Mouse (Mus musculus): ENCODE measurements at regions not wholly inside any gene's neighbourhood (a gene's known extent, or its start where the extent isn't known, plus 50 kb on each side); places are given as distances from the start of the nearest gene placed in this dataset.

GRCm38 (mm10) chr12:33804206-33804791, 123.9 kb upstream of the Ferd3l start:
- TF ChIP-seq CTCF (conservative IDR thresholded peaks at IDR 0.05; ENCODE audit: insufficient read depth, insufficient read length, low read depth, low read length) (no peak), POLR2A (IDR thresholded peaks at IDR 0.05; ENCODE audit: low read depth, low read length) (no peak)

Data from kidney, adult 2 months (tissue).